Mouse (Mus musculus) kidney, embryonic 14.5 days (tissue): ENCODE data around the gene Adam6b. TPM values are rescaled to one million over a fixed set of nuclear protein-coding genes. Genes with fewer than 3 reads are reported as not detected.
"Not testable (repeated sequence)": the region's sequence is repeated elsewhere in the genome, so short reads cannot be mapped to it uniquely, and the experiment has no call there.

ENCODE experiments used
- ATAC-seq: fragments of 200-750 bp; cut with Nextera tagmentation; 2 replicates; pipeline ENCODE4 v1.8.0; 2017; ENCODE audit warnings: moderate number of reproducible peaks, mild to moderate bottlenecking, moderate TSS enrichment, moderate library complexity; ENCODE audit not compliant: low FRiP score, low TSS enrichment
- H3K27ac ChIP-seq: fragments of 300-500 bp; sonication (generic); 2 replicates; pipeline ENCODE4 v1.5.1; 2014; ENCODE audit warnings: low read depth, mild to moderate bottlenecking, low read length, moderate library complexity, mixed read lengths
- H3K27me3 ChIP-seq: fragments of 300-500 bp; sonication (generic); 2 replicates; pipeline ENCODE4 v1.6.1; 2014; ENCODE audit warnings: mild to moderate bottlenecking, low read length; ENCODE audit not compliant: control insufficient read depth, insufficient read depth
- H3K36me3 ChIP-seq: fragments of 300-500 bp; sonication (generic); 2 replicates; pipeline ENCODE4 v1.6.1; 2014; ENCODE audit warnings: low read length, mixed read lengths; ENCODE audit not compliant: control insufficient read depth, insufficient read depth
- H3K4me1 ChIP-seq: fragments of 300-500 bp; sonication (generic); 2 replicates; pipeline ENCODE4 v1.6.1; 2014; ENCODE audit warnings: low read length, mixed read lengths; ENCODE audit not compliant: control insufficient read depth, insufficient read depth
- H3K4me2 ChIP-seq: fragments of 300-500 bp; sonication (generic); replicated peaks from 2 replicates; pipeline ENCODE4 v1.6.1; 2014; ENCODE audit warnings: low read depth, mild to moderate bottlenecking, low read length
- H3K4me3 ChIP-seq: fragments of 300-500 bp; sonication (generic); 2 replicates; pipeline ENCODE4 v1.5.1; 2014; ENCODE audit warnings: mild to moderate bottlenecking, low read length
- H3K9ac ChIP-seq: fragments of 300-500 bp; sonication (generic); 2 replicates; pipeline ENCODE4 v1.6.1; 2014; ENCODE audit warnings: low read depth, mild to moderate bottlenecking, low read length, moderate library complexity
- H3K9me3 ChIP-seq: fragments of 300-500 bp; sonication (generic); 2 replicates; pipeline ENCODE4 v1.6.1; 2016; ENCODE audit warnings: low read length; ENCODE audit not compliant: control insufficient read depth
- WGBS: fragments of 180-500 bp; shearing (Covaris S2); extraction: QIAGEN DNeasy Blood & Tissue Kit; methylation state at CpG from one replicate; pipeline ENCODE4 v1.1.7; 2014; 5-methylcytosine and 5-hydroxymethylcytosine counted together
- polyA plus RNA-seq: library from polyadenylated mRNA; unstranded; fragments of >200 nt; fragmentation: Nextera tagmentation; extraction: Ambion mirVana; gene quantifications from 2 replicates; pipeline ENCODE4 v1.2.1, GENCODE M21; 2014

The Adam6b gene
- not detected in 2 replicates for polyA plus RNA-seq

- not testable (repeated sequence) for H3K9ac ChIP-seq, H3K36me3 ChIP-seq, H3K4me1 ChIP-seq, ATAC-seq, H3K4me3 ChIP-seq, H3K27ac ChIP-seq, H3K4me2 ChIP-seq, H3K9me3 ChIP-seq, H3K27me3 ChIP-seq
- no CpG with 5 or more reads among the region's 1 CpGs for whole genome bisulfite sequencing
Measured at GRCm38 (mm10) chr12:113489211-113489610, at the start of gene Adam6b. TSS of gene Adam6b (plus strand) at chr12:113489511.

- Histone ChIP-seq H3K4me3 (no peak overlapping the region), H3K4me1 (no peaks in the 10 kb centered on the region), H3K4me2 (no peak overlapping the region), H3K36me3 (no peaks in the 10 kb centered on the region), H3K27ac (no peak overlapping the region), H3K9ac (no peak overlapping the region), H3K27me3 (no peaks in the 10 kb centered on the region), H3K9me3 (no peaks in the 10 kb centered on the region)
- ATAC-seq = no peak
- 88% methylated on average over 1 of the region's 1 CpGs for whole genome bisulfite sequencing
Measured at GRCm38 (mm10) chr12:113446061-113446460, 43.2 kb upstream of the Adam6b start.

- Histone ChIP-seq H3K4me3 (no peak overlapping the region), H3K9ac (no peak overlapping the region), H3K27me3 (no peaks in the 10 kb centered on the region), H3K4me2 (no peak overlapping the region), H3K27ac (no peak overlapping the region), H3K36me3 (no peaks in the 10 kb centered on the region), H3K9me3 (no peaks in the 10 kb centered on the region), H3K4me1 (no peaks in the 10 kb centered on the region)
- ATAC-seq = no peak
- 86% methylated on average over 2 of the region's 2 CpGs for WGBS
Measured at GRCm38 (mm10) chr12:113476164-113476563, 13.1 kb upstream of the Adam6b start.

GRCm38 (mm10) chr12:113482147-113482546 lies 7.2 kb upstream of the Adam6b start:
- ATAC-seq = no peak
- 77% methylated on average over 2 of the region's 2 CpGs for WGBS
- H3K27ac ChIP-seq = no peak overlapping the region

GRCm38 (mm10) chr12:113482661-113483389 lies 6.5 kb upstream of the Adam6b start:
- H3K4me2 ChIP-seq = no peak overlapping the region
- H3K4me3 ChIP-seq = no peak overlapping the region
- no peak overlapping the region for H3K27ac ChIP-seq
- H3K9me3 ChIP-seq = no peaks in the 10 kb centered on the region
- no peaks in the 10 kb centered on the region for H3K36me3 ChIP-seq
- no peak overlapping the region for H3K9ac ChIP-seq
- H3K4me1 ChIP-seq = no peaks in the 10 kb centered on the region
- H3K27me3 ChIP-seq = no peaks in the 10 kb centered on the region
- ATAC-seq = no peak
- 61% methylated on average over 4 of the region's 4 CpGs for WGBS

More at GRCm38 (mm10) chr12:113482147-113482546, 7.2 kb upstream of the Adam6b start:
- Histone ChIP-seq H3K4me2 (no peak overlapping the region), H3K4me3 (no peak overlapping the region), H3K36me3 (no peaks in the 10 kb centered on the region), H3K27me3 (no peaks in the 10 kb centered on the region), H3K4me1 (no peaks in the 10 kb centered on the region), H3K9ac (no peak overlapping the region), H3K9me3 (no peaks in the 10 kb centered on the region)

GRCm38 (mm10) chr12:113483492-113484162 lies 5.7 kb upstream of the Adam6b start:
- H3K9ac ChIP-seq = no peak overlapping the region
- H3K27ac ChIP-seq = no peak overlapping the region
- H3K9me3 ChIP-seq = no peaks in the 10 kb centered on the region
- 88% methylated on average over 2 of the region's 2 CpGs for WGBS
- no peak overlapping the region for H3K4me2 ChIP-seq
- no peaks in the 10 kb centered on the region for H3K4me1 ChIP-seq
- no peaks in the 10 kb centered on the region for H3K27me3 ChIP-seq
- H3K4me3 ChIP-seq = no peak overlapping the region
- no peaks in the 10 kb centered on the region for H3K36me3 ChIP-seq
- ATAC-seq = no peak

GRCm38 (mm10) chr12:113484971-113485485 lies 4.3 kb upstream of the Adam6b start:
- 44% methylated on average over 2 of the region's 2 CpGs for WGBS
- ATAC-seq = no peak

GRCm38 (mm10) chr12:113487693-113488092 lies 1.6 kb upstream of the Adam6b start:
- not testable (repeated sequence) for H3K36me3 ChIP-seq, H3K27ac ChIP-seq, H3K4me3 ChIP-seq, H3K4me2 ChIP-seq, H3K9ac ChIP-seq, H3K9me3 ChIP-seq, H3K4me1 ChIP-seq, H3K27me3 ChIP-seq
- peak; percentile 60; the same call in 1 of the 2 replicates for ATAC-seq

More at GRCm38 (mm10) chr12:113484971-113485485, 4.3 kb upstream of the Adam6b start:
- H3K27me3 ChIP-seq = no peaks in the 10 kb centered on the region
- H3K4me3 ChIP-seq = no peak overlapping the region
- H3K36me3 ChIP-seq = no peaks in the 10 kb centered on the region
- H3K4me2 ChIP-seq = no peak overlapping the region
- no peak overlapping the region for H3K27ac ChIP-seq
- H3K9ac ChIP-seq = no peak overlapping the region
- H3K9me3 ChIP-seq = no peaks in the 10 kb centered on the region
- no peaks in the 10 kb centered on the region for H3K4me1 ChIP-seq

- H3K4me1 ChIP-seq = no peaks in the 10 kb centered on the region
- ATAC-seq = no peak
- WGBS = 80% methylated on average over 2 of the region's 2 CpGs
- H3K4me2 ChIP-seq = no peak overlapping the region
- no peak overlapping the region for H3K9ac ChIP-seq
- no peak overlapping the region for H3K4me3 ChIP-seq
- no peak overlapping the region for H3K27ac ChIP-seq
- H3K27me3 ChIP-seq = no peaks in the 10 kb centered on the region
- no peaks in the 10 kb centered on the region for H3K36me3 ChIP-seq
- no peaks in the 10 kb centered on the region for H3K9me3 ChIP-seq
Measured at GRCm38 (mm10) chr12:113525901-113526300, 36.6 kb downstream of the Adam6b start.
